In genomic region chr3:79629416-79629730, GRCm38 (mm10) we compare ENCODE assay signal across 8 mouse cellular contexts. TPM values are rescaled to one million over a fixed set of nuclear protein-coding genes. Genes with fewer than 3 reads are reported as not detected.
A peak's percentile ranks its signal among the peaks of the same experiment; 100 is the strongest.
DNase-seq lines count a peak whose midpoint lies in the region.

Gene Etfdh, minus strand, starts transcription at chr3:79629500.

- peak within 1 kb of the TSS; percentile 44 for H3K27ac ChIP-seq in macrophage

- WGBS in macrophage (ENCODE audit: missing documents), result 3% methylated on average over 11 of the region's 11 CpGs

- no peaks in the 10 kb centered on the region for H3K36me3 ChIP-seq in macrophage (ENCODE audit: inconsistent target)

- DNase-seq in 3134 (ENCODE audit: extremely low read depth, insufficient read length, low spot score), result peak; percentile 92
- DNase-seq in adrenal gland, postnatal 10 days, result peak; percentile 81
- peak; percentile 77 for DNase-seq in embryo, embryonic 11 days
- peak; percentile 71 for DNase-seq in gastrocnemius, postnatal 25 days
- peak; percentile 24 for DNase-seq in hindlimb bud, embryonic 11.5 days (ENCODE audit: extremely low spot score, low read depth, low spot score)
- peak in 1 of 2 experiments; percentile 74 for DNase-seq in left cerebral cortex, adult 8-10 months (ENCODE audit: low spot score in 2 of 2)
- DNase-seq in right cerebral cortex, postnatal 14 days, result peak; percentile 57

- peak within 1 kb of the TSS; percentile 90 for H3K4me3 ChIP-seq in macrophage (ENCODE audit: inconsistent target)

- H3K79me2 ChIP-seq in macrophage (ENCODE audit: inconsistent target), result peaks cover 22% of the 10 kb centered on the region; the same call in 1 of the 2 replicates

RNA-seq across cellular contexts. Expression of gene Etfdh, which starts in this region (rescaled TPM):
- 100 to 1,000 TPM; 567 to 579 TPM for total RNA-seq in adrenal gland, postnatal 10 days (2021)
- 100 to 1,000 TPM; 106 to 115 TPM for total RNA-seq in gastrocnemius, postnatal 25 days (2021)
- 10 to 100 TPM; 23.1 to 28.2 (median 25.4) TPM for total RNA-seq in left cerebral cortex, adult 8-10 months (2022)
- 10 to 100 TPM in 17 of 26 experiments, 1 to 10 TPM in 9; 6.5 to 32.7 (median 12.4) TPM for total RNA-seq in macrophage (2018; cell fraction: chromatin; rRNA removed)
- 10 to 100 TPM; 17.8 to 35.7 (median 25.1) TPM for total RNA-seq in macrophage (2018; cell fraction: cytosol; rRNA removed)
- total RNA-seq in macrophage (2018; cell fraction: nucleus; rRNA removed), result 10 to 100 TPM in 22 of 26 experiments, 1 to 10 TPM in 4; 9.4 to 36.5 (median 13.4) TPM
- polyA plus RNA-seq in macrophage (2018), result 26.5 to 47.0 TPM (median 31.6 TPM) in 3 replicates

Comparison
In these comparisons a context has a peak if more than half of its experiments do, and no peak if none do; other contexts are left out.
1. RNA of gene Etfdh (total RNA-seq): 567 to 579 TPM in adrenal gland, postnatal 10 days; 106 to 115 TPM in gastrocnemius, postnatal 25 days and 23.1 to 28.2 TPM in left cerebral cortex, adult 8-10 months; every median in the first group is over 4 times any median in the second.